Mouse (Mus musculus) liver, embryonic 14.5 days (tissue): ENCODE data around the gene Sgpl1. TPM values are rescaled to one million over a fixed set of nuclear protein-coding genes. Genes with fewer than 3 reads are reported as not detected.

Experiments used
- ATAC-seq: fragments of 200-750 bp; cut with Nextera tagmentation; 2 replicates; pipeline ENCODE4 v1.8.0; 2017; ENCODE audit warnings: moderate number of reproducible peaks, mild to moderate bottlenecking, moderate library complexity; ENCODE audit not compliant: insufficient read depth
- DNase-seq, 3 experiments: peaks; one replicate each; pipeline ENCODE4 v3.0.0-alpha.2; 2012 to 2013; ENCODE audit warnings: low read depth in 3 of 3, low spot score in 3 of 3
- H3K27ac ChIP-seq: fragments of 300-500 bp; sonication (generic); 2 replicates; pipeline ENCODE4 v1.5.1; 2014; ENCODE audit warnings: moderate library complexity, mild to moderate bottlenecking, control low read depth, inconsistent platforms
- H3K27me3 ChIP-seq: fragments of 300-500 bp; sonication (generic); 2 replicates; pipeline ENCODE4 v1.6.1; 2014; ENCODE audit warnings: mild to moderate bottlenecking, low read length, moderate library complexity; ENCODE audit not compliant: control insufficient read depth, insufficient read depth
- H3K36me3 ChIP-seq: fragments of 300-500 bp; sonication (generic); replicated peaks from 2 replicates; pipeline ENCODE4 v1.6.1; 2014; ENCODE audit warnings: low read depth; ENCODE audit not compliant: control insufficient read depth, insufficient read depth
- H3K4me1 ChIP-seq, 2 experiments: fragments of 200-500 bp in 1 of 2; fragments of 300-500 bp in 1 of 2; sonication (generic) in 1 of 2; replicated peaks; 2 replicates each; pipeline ENCODE4 v1.6.1; 2012 to 2014; ENCODE audit warnings: antibody characterized with exemption in 1 of 2, inconsistent platforms in 1 of 2, low read length in 1 of 2; ENCODE audit not compliant: control insufficient read depth in 2 of 2, insufficient read depth in 2 of 2
- H3K4me2 ChIP-seq: fragments of 300-500 bp; sonication (generic); 2 replicates; pipeline ENCODE4 v1.6.1; 2014; ENCODE audit warnings: low read depth, mild to moderate bottlenecking, control low read depth, moderate library complexity
- H3K4me3 ChIP-seq, 2 experiments: fragments of 200-500 bp in 1 of 2; fragments of 300-500 bp in 1 of 2; sonication (generic) in 1 of 2; 2 replicates each; pipeline ENCODE4 v1.5.1; 2012 to 2014; ENCODE audit warnings: low read depth in 2 of 2, low read length in 2 of 2, mild to moderate bottlenecking in 2 of 2, control low read depth in 1 of 2, inconsistent platforms in 1 of 2, moderate library complexity in 1 of 2; ENCODE audit not compliant: insufficient read depth in 1 of 2
- H3K9ac ChIP-seq: fragments of 300-500 bp; sonication (generic); replicated peaks from 2 replicates; pipeline ENCODE4 v1.6.1; 2014; ENCODE audit warnings: mild to moderate bottlenecking, control low read depth, moderate library complexity
- H3K9me3 ChIP-seq: fragments of 300-500 bp; sonication (generic); 2 replicates; pipeline ENCODE4 v1.6.1; 2016; ENCODE audit warnings: low read length, mixed read lengths; ENCODE audit not compliant: control insufficient read depth
- CTCF ChIP-seq: IDR thresholded peaks from 2 replicates; pipeline ENCODE4 v1.5.1; 2016; ENCODE audit warnings: antibody characterized with exemption, low read depth, control low read depth
- EP300 ChIP-seq: IDR thresholded peaks from 2 replicates; pipeline ENCODE4 v1.6.1; 2016; ENCODE audit warnings: antibody characterized with exemption, low read depth
- WGBS: fragments of 180-500 bp; shearing (Covaris S2); extraction: QIAGEN DNeasy Blood & Tissue Kit; methylation state at CpG from one replicate; pipeline ENCODE4 v1.1.7; 2014; ENCODE audit not compliant: insufficient replicate concordance; 5-methylcytosine and 5-hydroxymethylcytosine counted together
- polyA plus RNA-seq, 2 experiments: library from polyadenylated mRNA; depleted of rRNA in 1 of 2; stranded (reverse) in 1 of 2; unstranded in 1 of 2; fragments of >200 nt; fragmentation: Nextera tagmentation in 1 of 2; extraction: Ambion mirVana in 1 of 2; gene quantifications; 2 replicates each; pipeline versions ENCODE4 v1.2.1 to v1.2.3; 2012 to 2014

The Sgpl1 gene
- polyA plus RNA-seq, 2 experiments: 10.7 to 16.6 TPM

DNA sequence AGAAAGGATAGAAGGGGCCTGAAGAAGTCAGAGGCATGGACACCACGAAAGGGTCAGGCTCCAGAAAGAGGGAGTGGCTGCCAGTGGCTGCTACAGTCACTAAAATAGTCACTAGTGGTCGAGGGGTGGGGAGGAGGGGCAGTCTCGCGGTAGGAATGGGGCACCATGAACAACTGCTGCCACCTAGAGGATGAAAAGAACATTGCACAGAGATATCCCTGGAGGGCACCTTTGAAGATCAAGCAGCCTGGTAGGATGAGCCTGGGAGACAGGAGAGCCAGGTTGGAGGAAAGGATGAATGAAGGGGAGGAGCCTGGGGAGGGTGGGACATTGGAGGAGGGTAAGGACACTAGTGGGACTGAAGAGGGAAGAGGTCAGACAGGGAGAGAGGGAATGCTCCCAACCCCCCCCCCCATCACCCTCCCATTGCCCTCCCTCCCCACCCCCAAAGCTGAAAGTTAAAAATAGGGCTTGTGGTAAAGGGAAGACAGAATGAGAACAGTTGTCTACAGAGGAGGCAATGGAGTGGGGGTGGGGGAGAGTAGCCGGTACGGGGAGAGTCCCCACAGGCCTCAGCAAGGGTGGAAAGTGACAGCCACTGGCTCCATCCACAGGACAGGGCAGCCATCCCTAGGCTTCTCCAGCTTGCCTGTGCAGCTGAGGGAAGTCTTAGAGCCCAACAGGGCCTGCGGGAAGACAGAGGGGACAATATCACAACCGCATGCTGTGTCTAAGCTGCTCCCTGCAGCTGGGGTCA, 78.9 kb downstream of the Sgpl1 start:
- Histone ChIP-seq H3K9ac (no peak overlapping the region), H3K36me3 (no peaks in the 10 kb centered on the region), H3K4me2 (no peak overlapping the region), H3K27ac (no peak overlapping the region), H3K4me3 (no peak overlapping the region), H3K27me3 (no peaks in the 10 kb centered on the region), H3K4me1 (peaks cover 0 to 5% of the 10 kb centered on the region in 2 experiments; a peak in 1 of 4 replicates), H3K9me3 (no peaks in the 10 kb centered on the region)
- 9% methylated on average over 8 of the region's 8 CpGs for WGBS
- ATAC-seq (no peak), DNase-seq (peak; percentile 24 to 44 (median 37))
- TF ChIP-seq EP300: no peak
- peak; percentile 90 for TF ChIP-seq CTCF

- Histone ChIP-seq H3K4me1 (peaks cover 0 to 5% of the 10 kb centered on the region in 2 experiments; a peak in 1 of 4 replicates), H3K9me3 (no peaks in the 10 kb centered on the region), H3K4me3 (no peak overlapping the region), H3K27me3 (no peaks in the 10 kb centered on the region), H3K36me3 (no peaks in the 10 kb centered on the region), H3K9ac (no peak overlapping the region), H3K4me2 (no peak overlapping the region), H3K27ac (no peak overlapping the region)
- TF ChIP-seq EP300 (no peak), CTCF (no peak)
- DNase-seq: no peak
- 49% methylated on average over 13 of the region's 13 CpGs for WGBS
- no peak for ATAC-seq
These were observed 82.1 kb downstream of the Sgpl1 start for GRCm38 (mm10) chr10:61065287-61066005.

DNA sequence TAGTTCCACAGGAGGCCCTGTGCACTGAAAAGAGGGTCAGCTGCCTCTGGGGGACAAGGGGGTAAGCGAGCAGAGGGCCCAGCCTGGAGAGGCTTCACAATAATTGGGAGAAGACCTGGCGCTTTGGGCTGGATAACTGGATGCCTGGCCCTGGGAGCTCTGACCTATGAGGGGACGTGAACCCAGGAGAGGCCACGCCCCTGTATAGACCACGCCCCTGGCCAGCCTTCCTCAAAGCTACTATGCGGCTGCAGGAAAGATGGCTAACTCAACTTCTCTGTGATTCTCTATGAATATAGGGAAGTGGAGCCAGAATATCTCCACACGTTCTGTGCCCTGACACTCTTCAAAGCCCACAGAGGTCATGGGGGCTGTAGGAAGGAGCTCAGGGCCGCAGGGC, 82.9 kb downstream of the Sgpl1 start:
- DNase-seq: no peak
- H3K4me1 ChIP-seq: peaks cover 0 to 5% of the 10 kb centered on the region in 2 experiments; a peak in 1 of 4 replicates
- 12% methylated on average over 8 of the region's 8 CpGs for WGBS
- no peaks in the 10 kb centered on the region for H3K27me3 ChIP-seq
- H3K9ac ChIP-seq: no peak overlapping the region
- H3K9me3 ChIP-seq: no peaks in the 10 kb centered on the region
- no peak overlapping the region for H3K4me3 ChIP-seq
- no peaks in the 10 kb centered on the region for H3K36me3 ChIP-seq
- TF ChIP-seq EP300 (no peak), CTCF (no peak)
- H3K4me2 ChIP-seq: no peak overlapping the region
- H3K27ac ChIP-seq: no peak overlapping the region
- ATAC-seq: peak; percentile 58; the same call in 1 of the 2 replicates

DNA sequence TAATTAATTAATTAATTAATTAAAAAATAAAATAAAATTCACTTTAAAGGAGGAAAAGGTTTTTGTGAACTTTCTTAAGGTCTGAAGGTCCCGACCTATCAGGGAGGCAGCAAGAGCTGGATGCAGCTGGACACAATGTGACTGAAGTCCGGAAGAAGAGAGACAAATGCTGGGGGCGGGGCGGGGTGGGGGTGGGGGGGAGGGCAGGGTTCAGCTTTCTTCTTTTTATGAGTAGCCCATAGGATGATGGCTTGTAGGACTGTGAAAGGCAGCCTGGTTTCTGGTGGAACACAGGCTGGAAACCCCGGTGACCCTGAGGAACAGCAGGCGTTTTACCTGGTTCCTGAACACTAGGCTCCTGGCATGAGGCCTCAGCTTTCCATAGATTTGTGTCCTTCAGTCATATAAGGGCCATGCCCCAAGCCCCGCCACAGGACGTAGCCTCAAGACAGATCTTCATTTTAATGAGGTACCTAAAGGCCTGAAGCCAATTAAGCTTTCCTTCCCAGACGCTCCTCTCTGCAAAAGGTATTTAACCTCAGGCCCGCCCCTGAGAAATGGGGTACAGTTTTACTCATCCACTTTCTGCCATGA, 84.1 kb downstream of the Sgpl1 start:
- peaks cover 0 to 5% of the 10 kb centered on the region in 2 experiments; a peak in 1 of 4 replicates for H3K4me1 ChIP-seq
- no peak for ATAC-seq
- no peaks in the 10 kb centered on the region for H3K9me3 ChIP-seq
- no peak overlapping the region for H3K27ac ChIP-seq
- no peak overlapping the region for H3K9ac ChIP-seq
- WGBS: 73% methylated on average over 10 of the region's 10 CpGs
- no peak overlapping the region for H3K4me2 ChIP-seq
- no peak for TF ChIP-seq EP300
- no peak for TF ChIP-seq CTCF
- no peaks in the 10 kb centered on the region for H3K27me3 ChIP-seq
- DNase-seq: no peak
- no peak overlapping the region for H3K4me3 ChIP-seq
- H3K36me3 ChIP-seq: no peaks in the 10 kb centered on the region

- Histone ChIP-seq H3K27me3 (no peaks in the 10 kb centered on the region), H3K9ac (no peak overlapping the region), H3K9me3 (no peaks in the 10 kb centered on the region), H3K4me2 (no peak overlapping the region), H3K36me3 (no peaks in the 10 kb centered on the region), H3K4me1 (no peaks in the 10 kb centered on the region), H3K27ac (no peak overlapping the region), H3K4me3 (no peak overlapping the region)
- DNase-seq (no peak), ATAC-seq (no peak)
- TF ChIP-seq EP300 (no peak), CTCF (no peak)
- WGBS: 42% methylated on average over 6 of the region's 6 CpGs
These were observed 87.9 kb downstream of the Sgpl1 start for GRCm38 (mm10) chr10:61059543-61060110.
